Mouse (Mus musculus): ENCODE measurements around the gene Neurl3.

- TF ChIP-seq CTCF (IDR thresholded peaks at IDR 0.05; ENCODE audit: low read depth, low read length) (no peak), GATA1 (IDR thresholded peaks at IDR 0.05; ENCODE audit: borderline replicate concordance, low read length) (no peak), POLR2AphosphoS5 (IDR thresholded peaks at IDR 0.05; ENCODE audit: insufficient replicate concordance, low read depth, low read length) (peak; percentile 87; the same call in 1 of the 2 replicates)
These were observed 6.9 kb downstream of the Neurl3 start for GRCm38 (mm10) chr1:36267595-36267994.

Data from G1E (cell line).